Mouse (Mus musculus) intestine, postnatal 0 days (tissue): ENCODE data around the gene Snx1. TPM values are rescaled to one million over a fixed set of nuclear protein-coding genes. Genes with fewer than 3 reads are reported as not detected.

Source experiments
- ATAC-seq: fragments of 200-750 bp; cut with Nextera tagmentation; 2 replicates; pipeline ENCODE4 v1.8.0; 2017; ENCODE audit warnings: mild to moderate bottlenecking, moderate TSS enrichment, moderate library complexity
- H3K27ac ChIP-seq: fragments of 300-500 bp; sonication (generic); 2 replicates; pipeline ENCODE4 v1.5.1; 2014; ENCODE audit warnings: mild to moderate bottlenecking, low read depth, low read length, moderate library complexity
- H3K27me3 ChIP-seq: fragments of 300-500 bp; sonication (generic); replicated peaks from 2 replicates; pipeline ENCODE4 v1.6.1; 2014; ENCODE audit warnings: low read length, mixed read lengths; ENCODE audit not compliant: control insufficient read depth, insufficient read depth
- H3K36me3 ChIP-seq: fragments of 300-500 bp; sonication (generic); 2 replicates; pipeline ENCODE4 v1.6.1; 2014; ENCODE audit warnings: mild to moderate bottlenecking, moderate library complexity; ENCODE audit not compliant: control insufficient read depth, insufficient read depth
- H3K4me1 ChIP-seq: fragments of 300-500 bp; sonication (generic); replicated peaks from 2 replicates; pipeline ENCODE4 v1.6.1; 2014; ENCODE audit warnings: antibody characterized with exemption, low read length, mixed read lengths; ENCODE audit not compliant: control insufficient read depth, insufficient read depth
- H3K4me2 ChIP-seq: fragments of 300-500 bp; sonication (generic); replicated peaks from 2 replicates; pipeline ENCODE4 v1.6.1; 2014; ENCODE audit warnings: low read depth, mild to moderate bottlenecking, moderate library complexity
- H3K4me3 ChIP-seq: fragments of 300-500 bp; sonication (generic); 2 replicates; pipeline ENCODE4 v1.5.1; 2014; ENCODE audit warnings: low read depth, low read length
- H3K9ac ChIP-seq: fragments of 300-500 bp; sonication (generic); 2 replicates; pipeline ENCODE4 v1.6.1; 2014; ENCODE audit warnings: mild to moderate bottlenecking, low read depth, low read length
- H3K9me3 ChIP-seq: fragments of 300-500 bp; sonication (generic); 2 replicates; pipeline ENCODE4 v1.6.1; 2016; ENCODE audit warnings: mixed run types; ENCODE audit not compliant: control insufficient read depth
- CTCF ChIP-seq: sonication (generic); IDR thresholded peaks from 2 replicates; pipeline ENCODE4 v1.5.1; 2016; ENCODE audit warnings: low read depth, mild to moderate bottlenecking, control low read depth, antibody characterized with exemption, moderate library complexity
- WGBS: fragments of 180-500 bp; shearing (Covaris S2); extraction: QIAGEN DNeasy Blood & Tissue Kit; methylation state at CpG from one replicate; pipeline ENCODE4 v1.1.7; 2014; 5-methylcytosine and 5-hydroxymethylcytosine counted together
- polyA plus RNA-seq: library from polyadenylated mRNA; unstranded; fragments of >200 nt; fragmentation: Nextera tagmentation; extraction: Ambion mirVana; gene quantifications from 2 replicates; pipeline ENCODE4 v1.2.1, GENCODE M21; 2015

The Snx1 gene
- polyA plus RNA-seq, 1 experiment from 2014 or later, result 122 TPM

- no peak for ATAC-seq
- Histone ChIP-seq H3K4me2 (no peak overlapping the region), H3K36me3 (no peaks in the 10 kb centered on the region), H3K9me3 (no peaks in the 10 kb centered on the region), H3K9ac (no peak overlapping the region), H3K4me3 (no peak overlapping the region), H3K4me1 (no peaks in the 10 kb centered on the region), H3K27me3 (no peaks in the 10 kb centered on the region), H3K27ac (no peak overlapping the region)
- WGBS, result 76% methylated on average over 6 of the region's 6 CpGs
- 0 out of 2 replicates have a peak, but pooled peaks have one; percentile 28 for TF ChIP-seq CTCF
Observed at GRCm38 (mm10) chr9:66049931-66050601, 76.3 kb downstream of the Snx1 start.

- TF ChIP-seq CTCF, result no peak
- no peak overlapping the region for H3K4me3 ChIP-seq
- no peak overlapping the region for H3K27ac ChIP-seq
- no peak overlapping the region for H3K4me2 ChIP-seq
- no peaks in the 10 kb centered on the region for H3K27me3 ChIP-seq
- 97% methylated on average over 3 of the region's 3 CpGs for WGBS
- peaks cover 21% of the 10 kb centered on the region; the same call in 1 of the 2 replicates for H3K36me3 ChIP-seq
- no peaks in the 10 kb centered on the region for H3K4me1 ChIP-seq
- ATAC-seq, result no peak
- H3K9me3 ChIP-seq, result no peaks in the 10 kb centered on the region
- H3K9ac ChIP-seq, result no peak overlapping the region
Observed at GRCm38 (mm10) chr9:66043241-66043640, 83.1 kb downstream of the Snx1 start.

GRCm38 (mm10) chr9:66042331-66042730, 84.1 kb downstream of the Snx1 start:
- peaks cover 21% of the 10 kb centered on the region; the same call in 1 of the 2 replicates for H3K36me3 ChIP-seq
- no peak overlapping the region for H3K27ac ChIP-seq
- ATAC-seq, result no peak
- no peak overlapping the region for H3K4me2 ChIP-seq
- no peak overlapping the region for H3K9ac ChIP-seq
- H3K9me3 ChIP-seq, result no peaks in the 10 kb centered on the region
- H3K4me1 ChIP-seq, result no peaks in the 10 kb centered on the region
- no peaks in the 10 kb centered on the region for H3K27me3 ChIP-seq
- H3K4me3 ChIP-seq, result no peak overlapping the region
- no peak for TF ChIP-seq CTCF
- 73% methylated on average over 4 of the region's 4 CpGs for WGBS

- H3K4me3 ChIP-seq, result no peak overlapping the region
- H3K4me1 ChIP-seq, result no peaks in the 10 kb centered on the region
- no peak for TF ChIP-seq CTCF
- 82% methylated on average over 3 of the region's 3 CpGs for WGBS
- H3K9me3 ChIP-seq, result no peaks in the 10 kb centered on the region
- peaks cover 22% of the 10 kb centered on the region for H3K36me3 ChIP-seq
- no peak overlapping the region for H3K27ac ChIP-seq
- H3K9ac ChIP-seq, result no peak overlapping the region
- H3K4me2 ChIP-seq, result no peak overlapping the region
- H3K27me3 ChIP-seq, result no peaks in the 10 kb centered on the region
- no peak for ATAC-seq
Observed at GRCm38 (mm10) chr9:66040801-66041200, 85.6 kb downstream of the Snx1 start.

GRCm38 (mm10) chr9:66039290-66039689, 87.1 kb downstream of the Snx1 start:
- Histone ChIP-seq H3K4me2 (no peak overlapping the region), H3K36me3 (peaks cover 32% of the 10 kb centered on the region), H3K9me3 (no peaks in the 10 kb centered on the region), H3K4me1 (no peaks in the 10 kb centered on the region), H3K4me3 (no peak overlapping the region), H3K9ac (no peak overlapping the region), H3K27ac (no peak overlapping the region), H3K27me3 (no peaks in the 10 kb centered on the region)
- WGBS, result 85% methylated on average over 4 of the region's 4 CpGs
- no peak for ATAC-seq
- no peak for TF ChIP-seq CTCF

GRCm38 (mm10) chr9:66038581-66038980, 87.8 kb downstream of the Snx1 start:
- Histone ChIP-seq H3K4me2 (no peak overlapping the region), H3K4me3 (no peak overlapping the region), H3K36me3 (peaks cover 36% of the 10 kb centered on the region), H3K27me3 (no peaks in the 10 kb centered on the region), H3K9me3 (no peaks in the 10 kb centered on the region), H3K4me1 (no peaks in the 10 kb centered on the region), H3K9ac (no peak overlapping the region), H3K27ac (no peak overlapping the region)
- ATAC-seq, result no peak
- no peak for TF ChIP-seq CTCF
- 96% methylated on average over 4 of the region's 4 CpGs for WGBS

Other genes with a start within 250 kb of the Snx1 start
- 51.6 and 54.5 TPM in 2 replicates for gene Pclaf, start 236.3 kb downstream of the Snx1 start, polyA plus RNA-seq
- gene Trip4, start 217.8 kb downstream of the Snx1 start, polyA plus RNA-seq, result 13.1 and 13.4 TPM in 2 replicates
- 5.7 and 7.2 TPM in 2 replicates for gene Csnk1g1, start 217.7 kb downstream of the Snx1 start, polyA plus RNA-seq
- gene Ppib, start 66.4 kb downstream of the Snx1 start, polyA plus RNA-seq, result 440 and 508 TPM in 2 replicates
- 0.98 and 1.4 TPM in 2 replicates for gene Snx22, start 56.9 kb downstream of the Snx1 start, polyA plus RNA-seq
- 201 and 207 TPM in 2 replicates for gene Ciao2a, start within 50 bp of the Snx1 start, polyA plus RNA-seq
- 14.7 and 16.9 TPM in 2 replicates for gene Dapk2, start 31.6 kb upstream of the Snx1 start, polyA plus RNA-seq
- gene Herc1, start 223.9 kb upstream of the Snx1 start, polyA plus RNA-seq, result 7.2 and 10.2 TPM in 2 replicates